Mouse (Mus musculus): ENCODE measurements around the gene Gm15093. TPM values are rescaled to one million over a fixed set of nuclear protein-coding genes. Genes with fewer than 3 reads are reported as not detected.
"Not testable (repeated sequence)": the region's sequence is repeated elsewhere in the genome, so short reads cannot be mapped to it uniquely, and the experiment has no call there.

Gene Gm15093
- total RNA-seq (2014; fragmentation: Nextera tagmentation): not detected in 2 replicates
- not detected in 2 replicates for total RNA-seq (2017)

- not testable (repeated sequence) for ATAC-seq (replicated peaks; ENCODE audit: poor library complexity, severe bottlenecking)
Measured at GRCm38 (mm10) chrX:149272077-149272476, at the start of gene Gm15093. Gene Gm15093, plus strand, starts transcription at chrX:149272377.

Other genes with a start within 250 kb of the Gm15093 start
- not detected in 2 replicates for gene Ott, start 198.1 kb upstream of the Gm15093 start, total RNA-seq (2014; fragmentation: Nextera tagmentation)
- not detected in 2 replicates for gene Ott, start 198.1 kb upstream of the Gm15093 start, total RNA-seq (2017)
- gene Gm15085, start 175.2 kb downstream of the Gm15093 start, total RNA-seq (2014; fragmentation: Nextera tagmentation): not detected in 2 replicates
- gene Gm15085, start 175.2 kb downstream of the Gm15093 start, total RNA-seq (2017): not detected in 2 replicates

Data from granulocyte monocyte progenitor cell, adult 5-6 weeks (primary cell).